Mouse (Mus musculus): ENCODE measurements around the gene Mfsd12. TPM values are rescaled to one million over a fixed set of nuclear protein-coding genes. Genes with fewer than 3 reads are reported as not detected.

Gene Mfsd12
- polyA plus RNA-seq, 1 experiment from 2014 or later = 18.1 TPM

DNA sequence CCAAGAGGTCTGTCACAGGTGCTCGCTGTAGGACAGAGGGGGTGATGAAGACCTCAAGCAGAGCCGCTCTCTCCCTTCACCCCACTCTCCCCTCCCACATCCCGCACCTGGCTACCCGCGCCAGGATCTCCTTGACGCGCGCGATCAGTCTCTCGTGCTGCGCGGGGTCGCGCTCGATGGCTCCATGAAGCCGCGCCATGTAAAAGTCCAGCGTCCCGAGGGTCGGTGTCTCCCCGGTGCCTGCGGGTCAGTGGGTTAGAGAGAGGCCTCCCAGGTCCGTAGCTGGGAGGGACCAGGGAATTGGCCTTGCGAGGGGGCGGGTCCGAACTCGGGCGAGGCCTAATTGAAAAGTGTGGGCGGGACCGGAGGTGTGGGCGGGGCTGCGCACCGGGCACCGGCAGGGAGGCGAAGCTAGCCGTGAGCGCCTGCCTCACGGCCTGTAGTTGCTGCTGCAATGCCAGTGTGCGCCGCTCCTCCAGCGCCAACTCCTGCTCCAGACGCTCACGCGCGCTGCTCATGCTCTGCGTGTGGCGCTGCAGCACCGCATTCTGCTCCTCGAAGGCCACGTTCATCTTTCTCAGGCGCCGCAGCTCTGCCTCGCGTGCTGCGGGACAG, 10.7 kb upstream of the Mfsd12 start:
- peak overlapping the region; percentile 57 for H3K9ac ChIP-seq (ENCODE audit: low read depth, low read length)
- WGBS = 8% methylated on average over 51 of the region's 55 CpGs
- H3K4me3 ChIP-seq (ENCODE audit: low read depth, low read length) = peak overlapping the region; percentile 37
- ATAC-seq = 0 out of 2 replicates have a peak, but pooled peaks have one; percentile 15
- no peak overlapping the region for H3K27ac ChIP-seq (ENCODE audit: low read length)
- peaks cover 30% of the 10 kb centered on the region for H3K27me3 ChIP-seq (ENCODE audit: control insufficient read depth, insufficient read depth, low read depth, low read length)
- peak overlapping the region; percentile 65 for H3K4me2 ChIP-seq (ENCODE audit: low read length)
- H3K9me3 ChIP-seq (replicated peaks; ENCODE audit: control insufficient read depth, low read length, poor library complexity, severe bottlenecking) = no peaks in the 10 kb centered on the region
- H3K4me1 ChIP-seq (ENCODE audit: control insufficient read depth, insufficient read depth, low read length) = peaks cover 25% of the 10 kb centered on the region
- H3K36me3 ChIP-seq (ENCODE audit: control insufficient read depth, insufficient read depth, low read length) = no peaks in the 10 kb centered on the region

DNA sequence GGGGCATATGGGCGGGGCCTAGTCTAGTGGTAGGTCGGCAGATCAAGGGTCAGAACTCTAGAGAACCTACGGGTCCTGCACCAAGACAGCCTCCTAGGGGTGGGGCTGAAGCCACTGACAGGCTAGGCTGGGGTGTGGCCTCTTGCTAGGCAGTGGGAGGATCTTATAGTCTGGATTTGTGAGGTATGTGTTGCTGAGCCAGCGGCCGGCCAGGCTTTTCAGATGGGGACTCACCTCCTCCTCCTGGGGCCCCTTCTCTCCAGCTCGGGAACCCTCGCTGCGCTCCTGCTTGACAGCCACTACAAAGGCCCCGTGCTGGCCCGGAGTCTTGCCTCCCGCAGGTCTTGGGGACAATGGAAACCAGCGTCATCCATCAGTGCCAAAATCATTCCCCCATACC, 8.1 kb upstream of the Mfsd12 start:
- H3K9ac ChIP-seq (ENCODE audit: low read depth, low read length) = peak overlapping the region; percentile 24; the same call in 1 of the 2 replicates
- H3K4me3 ChIP-seq (ENCODE audit: low read depth, low read length) = no peak overlapping the region
- peak overlapping the region; percentile 95 for H3K4me2 ChIP-seq (ENCODE audit: low read length)
- no peak for ATAC-seq
- H3K27me3 ChIP-seq (ENCODE audit: control insufficient read depth, insufficient read depth, low read depth, low read length) = peaks cover 12% of the 10 kb centered on the region
- no peak overlapping the region for H3K27ac ChIP-seq (ENCODE audit: low read length)
- no peaks in the 10 kb centered on the region for H3K36me3 ChIP-seq (ENCODE audit: control insufficient read depth, insufficient read depth, low read length)
- peaks cover 18% of the 10 kb centered on the region for H3K4me1 ChIP-seq (ENCODE audit: control insufficient read depth, insufficient read depth, low read length)
- WGBS = 3% methylated on average over 12 of the region's 12 CpGs
- H3K9me3 ChIP-seq (replicated peaks; ENCODE audit: control insufficient read depth, low read length, poor library complexity, severe bottlenecking) = no peaks in the 10 kb centered on the region

DNA sequence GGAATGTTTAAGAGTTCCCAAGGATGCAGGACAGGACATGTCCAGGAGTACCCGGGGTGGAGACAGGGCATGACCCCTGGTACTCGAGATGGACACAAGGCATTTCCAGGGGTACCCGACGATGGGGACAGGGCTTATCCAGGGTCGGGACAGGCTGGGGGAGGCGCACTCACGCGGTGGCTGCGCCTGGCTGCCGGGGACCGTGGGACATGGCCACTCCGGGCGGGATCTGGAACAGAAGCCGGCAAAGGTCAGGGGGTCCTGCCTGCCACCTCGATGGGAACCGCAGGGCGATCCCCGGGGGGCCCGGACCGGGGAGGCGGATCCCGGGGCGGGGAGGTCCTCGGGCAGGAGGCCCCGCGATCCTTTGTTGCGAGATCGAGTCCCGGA, 7.3 kb upstream of the Mfsd12 start:
- WGBS = 0% methylated on average over 24 of the region's 29 CpGs
- peaks cover 4% of the 10 kb centered on the region for H3K27me3 ChIP-seq (ENCODE audit: control insufficient read depth, insufficient read depth, low read depth, low read length)
- H3K36me3 ChIP-seq (ENCODE audit: control insufficient read depth, insufficient read depth, low read length) = no peaks in the 10 kb centered on the region
- peak overlapping the region; percentile 67 for H3K9ac ChIP-seq (ENCODE audit: low read depth, low read length)
- ATAC-seq = peak; percentile 18
- H3K9me3 ChIP-seq (replicated peaks; ENCODE audit: control insufficient read depth, low read length, poor library complexity, severe bottlenecking) = no peaks in the 10 kb centered on the region
- H3K27ac ChIP-seq (ENCODE audit: low read length) = no peak overlapping the region
- H3K4me1 ChIP-seq (ENCODE audit: control insufficient read depth, insufficient read depth, low read length) = peaks cover 18% of the 10 kb centered on the region
- H3K4me3 ChIP-seq (ENCODE audit: low read depth, low read length) = peak overlapping the region; percentile 63
- peak overlapping the region; percentile 95 for H3K4me2 ChIP-seq (ENCODE audit: low read length)

- H3K9ac ChIP-seq (ENCODE audit: low read depth, low read length) = peak within 1 kb of the TSS; percentile 67
- peak; percentile 96 for ATAC-seq
Observed at GRCm38 (mm10) chr10:81350351-81351063, 6.8 kb upstream of the Mfsd12 start, which contains the start of gene Hmg20b. TSS of gene Hmg20b (minus strand) at chr10:81350480.

DNA sequence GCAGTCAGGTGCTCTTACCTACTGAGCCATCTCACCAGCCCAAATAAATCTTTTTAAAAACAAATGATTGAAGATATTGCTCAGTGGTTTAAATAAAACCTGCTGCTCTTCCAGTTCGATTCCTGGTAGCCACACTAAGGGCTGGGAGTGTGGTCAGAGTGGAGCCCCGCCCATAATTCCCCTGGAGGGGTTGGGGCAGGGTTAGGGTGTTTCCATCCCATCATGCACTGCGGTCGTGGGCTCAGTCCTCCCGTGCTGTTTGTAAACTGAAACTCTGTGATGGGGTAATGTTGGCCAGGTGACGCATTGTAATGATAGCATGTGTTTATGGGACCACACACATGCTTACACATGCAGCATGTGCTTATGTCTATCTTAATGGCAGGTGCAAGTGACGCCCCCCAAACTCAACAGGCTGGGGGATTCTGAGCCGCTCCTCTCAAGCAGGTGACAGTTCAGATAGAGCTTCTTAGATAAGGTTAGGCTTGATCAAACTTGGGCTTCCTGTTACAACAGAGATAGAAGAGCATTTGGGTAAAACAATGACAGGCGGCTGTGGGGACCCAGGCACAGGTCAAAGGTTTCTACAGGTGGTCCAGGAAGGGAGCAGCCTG, 5.5 kb upstream of the Mfsd12 start:
- 36% methylated on average over 9 of the region's 9 CpGs for WGBS
- ATAC-seq = no peak

More at GRCm38 (mm10) chr10:81350351-81351063, 6.8 kb upstream of the Mfsd12 start, which contains the start of gene Hmg20b:
- peaks cover 18% of the 10 kb centered on the region for H3K4me1 ChIP-seq (ENCODE audit: control insufficient read depth, insufficient read depth, low read length)
- no peaks in the 10 kb centered on the region; the same call in 1 of the 2 replicates for H3K27me3 ChIP-seq (ENCODE audit: control insufficient read depth, insufficient read depth, low read depth, low read length)
- H3K4me2 ChIP-seq (ENCODE audit: low read length) = peak within 1 kb of the TSS; percentile 95
- peak within 1 kb of the TSS; percentile 76 for H3K27ac ChIP-seq (ENCODE audit: low read length)
- no peaks in the 10 kb centered on the region for H3K9me3 ChIP-seq (replicated peaks; ENCODE audit: control insufficient read depth, low read length, poor library complexity, severe bottlenecking)
- peak within 1 kb of the TSS; percentile 63 for H3K4me3 ChIP-seq (ENCODE audit: low read depth, low read length)
- H3K36me3 ChIP-seq (ENCODE audit: control insufficient read depth, insufficient read depth, low read length) = no peaks in the 10 kb centered on the region
- under 1% methylated on average over 52 of the region's 54 CpGs for WGBS

GRCm38 (mm10) chr10:81354738-81355477, 2.4 kb upstream of the Mfsd12 start:
- no peak overlapping the region for H3K27ac ChIP-seq (ENCODE audit: low read length)
- no peaks in the 10 kb centered on the region for H3K36me3 ChIP-seq (ENCODE audit: control insufficient read depth, insufficient read depth, low read length)
- 49% methylated on average over 9 of the region's 9 CpGs for WGBS
- no peak for ATAC-seq
- peaks cover 18% of the 10 kb centered on the region for H3K4me1 ChIP-seq (ENCODE audit: control insufficient read depth, insufficient read depth, low read length)
- no peak overlapping the region for H3K4me2 ChIP-seq (ENCODE audit: low read length)
- H3K27me3 ChIP-seq (ENCODE audit: control insufficient read depth, insufficient read depth, low read depth, low read length) = no peaks in the 10 kb centered on the region
- H3K4me3 ChIP-seq (ENCODE audit: low read depth, low read length) = no peak overlapping the region
- no peaks in the 10 kb centered on the region for H3K9me3 ChIP-seq (replicated peaks; ENCODE audit: control insufficient read depth, low read length, poor library complexity, severe bottlenecking)
- H3K9ac ChIP-seq (ENCODE audit: low read depth, low read length) = no peak overlapping the region

More for the DNA sequence above, 5.5 kb upstream of the Mfsd12 start:
- Histone ChIP-seq H3K4me2 (ENCODE audit: low read length) (no peak overlapping the region), H3K36me3 (ENCODE audit: control insufficient read depth, insufficient read depth, low read length) (no peaks in the 10 kb centered on the region), H3K27ac (ENCODE audit: low read length) (no peak overlapping the region), H3K9me3 (replicated peaks; ENCODE audit: control insufficient read depth, low read length, poor library complexity, severe bottlenecking) (no peaks in the 10 kb centered on the region), H3K9ac (ENCODE audit: low read depth, low read length) (no peak overlapping the region), H3K27me3 (ENCODE audit: control insufficient read depth, insufficient read depth, low read depth, low read length) (no peaks in the 10 kb centered on the region; the same call in 1 of the 2 replicates), H3K4me1 (ENCODE audit: control insufficient read depth, insufficient read depth, low read length) (peaks cover 14% of the 10 kb centered on the region), H3K4me3 (ENCODE audit: low read depth, low read length) (no peak overlapping the region)

- WGBS = 77% methylated on average over 4 of the region's 4 CpGs
Observed at GRCm38 (mm10) chr10:81355533-81355932, 1.8 kb upstream of the Mfsd12 start.

DNA sequence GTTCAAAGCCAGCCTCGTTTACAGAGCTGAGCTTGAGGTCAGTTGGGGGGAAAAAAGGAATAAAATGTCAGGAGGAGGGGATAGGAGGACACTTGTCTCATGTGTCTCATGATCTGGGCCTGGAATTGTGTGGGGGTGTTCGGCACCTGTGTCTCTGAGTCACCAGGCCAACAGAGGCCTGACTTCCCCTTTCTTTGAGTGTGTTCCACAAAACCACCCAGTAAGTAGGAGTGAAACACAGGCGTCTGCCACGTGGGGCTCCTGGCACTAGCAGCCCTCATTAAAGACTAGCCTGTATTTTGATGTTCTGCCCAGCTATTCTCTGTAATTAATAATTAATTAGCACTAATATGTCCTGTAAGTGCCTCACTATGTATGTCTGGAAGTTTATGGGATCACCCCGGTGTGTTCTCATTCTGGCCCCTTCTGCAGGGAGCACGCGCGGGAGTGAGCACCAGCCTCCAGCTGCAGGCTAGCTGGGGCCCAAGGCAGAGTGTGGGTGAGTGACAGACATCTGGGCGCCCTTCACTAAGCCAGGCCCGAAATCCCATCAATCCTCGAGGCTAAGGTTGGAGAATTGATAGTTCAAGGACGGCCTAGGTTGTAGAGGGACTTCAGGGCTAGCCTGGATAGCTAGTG, 820 bp upstream of the Mfsd12 start:
- Histone ChIP-seq H3K4me2 (ENCODE audit: low read length) (peak overlapping the region; percentile 84), H3K9me3 (replicated peaks; ENCODE audit: control insufficient read depth, low read length, poor library complexity, severe bottlenecking) (no peaks in the 10 kb centered on the region), H3K36me3 (ENCODE audit: control insufficient read depth, insufficient read depth, low read length) (no peaks in the 10 kb centered on the region; the same call in 1 of the 2 replicates), H3K4me3 (ENCODE audit: low read depth, low read length) (no peak overlapping the region), H3K4me1 (ENCODE audit: control insufficient read depth, insufficient read depth, low read length) (peaks cover 11% of the 10 kb centered on the region), H3K27ac (ENCODE audit: low read length) (no peak overlapping the region), H3K9ac (ENCODE audit: low read depth, low read length) (no peak overlapping the region), H3K27me3 (ENCODE audit: control insufficient read depth, insufficient read depth, low read depth, low read length) (no peaks in the 10 kb centered on the region)
- 0 out of 2 replicates have a peak, but pooled peaks have one; percentile 4 for ATAC-seq
- 54% methylated on average over 12 of the region's 12 CpGs for WGBS

More at GRCm38 (mm10) chr10:81355533-81355932, 1.8 kb upstream of the Mfsd12 start:
- no peak overlapping the region for H3K27ac ChIP-seq (ENCODE audit: low read length)
- ATAC-seq = no peak
- no peaks in the 10 kb centered on the region for H3K9me3 ChIP-seq (replicated peaks; ENCODE audit: control insufficient read depth, low read length, poor library complexity, severe bottlenecking)
- H3K4me2 ChIP-seq (ENCODE audit: low read length) = no peak overlapping the region
- no peak overlapping the region for H3K4me3 ChIP-seq (ENCODE audit: low read depth, low read length)
- H3K36me3 ChIP-seq (ENCODE audit: control insufficient read depth, insufficient read depth, low read length) = no peaks in the 10 kb centered on the region
- H3K9ac ChIP-seq (ENCODE audit: low read depth, low read length) = no peak overlapping the region
- H3K4me1 ChIP-seq (ENCODE audit: control insufficient read depth, insufficient read depth, low read length) = peaks cover 17% of the 10 kb centered on the region
- H3K27me3 ChIP-seq (ENCODE audit: control insufficient read depth, insufficient read depth, low read depth, low read length) = no peaks in the 10 kb centered on the region
